Mouse (Mus musculus): ENCODE data around the gene Caln1.
"Not testable (repeated sequence)": the region's sequence is repeated elsewhere in the genome, so short reads cannot be mapped to it uniquely, and the experiment has no call there.

Caln1 gene

DNA sequence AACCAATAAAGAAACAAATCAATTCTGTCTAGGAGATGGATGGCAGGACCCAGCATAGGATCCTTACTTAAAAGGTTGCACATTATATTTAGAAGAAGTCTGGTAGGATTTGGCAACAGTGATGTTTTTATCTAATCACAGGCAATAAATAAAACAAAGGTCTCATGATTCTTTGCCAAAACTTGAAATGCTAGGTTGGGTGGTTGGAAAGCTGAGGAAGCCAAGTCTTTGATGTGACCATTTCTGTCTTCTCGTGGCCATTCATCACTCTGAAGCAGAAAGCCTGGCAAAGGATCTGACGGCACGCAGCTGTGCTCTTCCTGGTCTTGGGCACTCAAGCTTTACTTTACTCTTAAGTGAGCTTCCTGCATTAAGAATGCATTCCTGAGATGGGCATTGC is 193.9 kb downstream of the Caln1 start:
- CTCF ChIA-PET, result no interaction called here

GRCm38 (mm10) chr5:130566002-130566401 is 196.7 kb downstream of the Caln1 start:
- CTCF ChIA-PET, result no interaction called here

DNA sequence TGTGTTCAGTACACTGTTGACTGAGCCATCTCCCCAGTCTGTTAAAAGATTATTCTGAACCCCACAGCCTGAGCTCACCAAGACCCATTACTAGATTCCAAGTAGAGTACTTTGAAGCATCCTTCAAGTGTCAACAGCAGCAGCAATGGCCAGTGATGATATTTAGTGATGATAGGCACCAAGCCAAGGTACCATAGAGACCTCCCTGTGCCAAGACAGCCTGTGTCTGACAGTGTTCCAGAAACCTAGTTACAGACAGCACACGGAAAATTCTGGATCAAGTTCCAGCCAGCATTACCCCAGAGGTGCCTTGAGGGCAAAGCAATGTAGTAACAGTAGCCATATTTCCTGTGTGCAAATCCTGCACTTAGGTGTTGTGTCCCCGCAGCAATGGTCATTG is 208.3 kb downstream of the Caln1 start:
- CTCF ChIA-PET, result no interaction called here

- CTCF ChIA-PET, result no interaction called here
These were observed 214.8 kb downstream of the Caln1 start for GRCm38 (mm10) chr5:130584042-130584441.

GRCm38 (mm10) chr5:130586257-130586656 is 217.0 kb downstream of the Caln1 start:
- CTCF ChIA-PET, result no interaction called here

- CTCF ChIA-PET, result no interaction called here
These were observed 227.3 kb downstream of the Caln1 start for GRCm38 (mm10) chr5:130596541-130596940.

- CTCF ChIA-PET, result no interaction called here
These were observed 244.4 kb downstream of the Caln1 start for GRCm38 (mm10) chr5:130613657-130614056.

DNA sequence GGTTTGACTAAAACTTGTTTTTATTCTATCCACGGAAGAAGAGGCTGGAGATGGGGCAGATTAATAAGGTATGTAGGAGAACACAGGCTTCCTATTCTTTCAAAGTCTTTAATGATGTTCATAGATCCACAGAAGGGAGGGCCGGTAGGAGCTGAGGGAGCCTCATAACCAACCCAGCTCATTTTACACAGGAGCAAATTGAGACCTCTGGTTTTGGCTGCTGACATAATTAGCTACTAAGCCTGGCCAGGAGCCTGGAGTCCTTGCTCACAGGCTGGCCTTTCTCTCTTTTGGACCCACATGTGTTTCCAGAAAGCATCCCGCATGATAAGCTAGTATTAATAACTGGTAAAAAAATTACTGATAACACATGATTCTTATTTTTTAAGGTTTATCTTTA is 245.0 kb downstream of the Caln1 start:
- CTCF ChIA-PET, result no interaction called here

- CTCF ChIA-PET, result no interaction called here
These were observed 250.8 kb downstream of the Caln1 start for GRCm38 (mm10) chr5:130620060-130620459.

- CTCF ChIA-PET, result no interaction called here
These were observed 254.0 kb downstream of the Caln1 start for GRCm38 (mm10) chr5:130623206-130623605.

DNA sequence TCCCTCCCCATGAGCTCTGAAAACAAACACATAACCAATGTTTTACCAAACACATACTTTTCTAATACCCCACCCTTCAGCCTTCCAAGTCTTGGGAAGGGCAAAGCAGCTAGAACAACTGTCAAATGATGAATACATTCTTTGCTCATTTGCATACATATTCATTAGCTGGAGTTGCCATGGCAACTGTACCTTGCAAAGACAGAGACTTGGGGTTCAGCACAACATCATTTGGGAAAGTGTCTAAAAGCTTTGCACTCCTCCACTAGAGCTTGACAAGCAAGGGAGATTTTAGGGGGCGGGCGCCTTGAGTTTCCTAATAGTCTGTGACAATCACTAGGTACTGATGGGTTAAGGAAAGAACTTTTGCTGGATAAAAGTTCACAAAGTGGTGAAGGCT is 258.5 kb downstream of the Caln1 start:
- CTCF ChIA-PET, result no interaction called here

- CTCF ChIA-PET, result no interaction called here
These were observed 266.1 kb downstream of the Caln1 start for GRCm38 (mm10) chr5:130635397-130635796.

DNA sequence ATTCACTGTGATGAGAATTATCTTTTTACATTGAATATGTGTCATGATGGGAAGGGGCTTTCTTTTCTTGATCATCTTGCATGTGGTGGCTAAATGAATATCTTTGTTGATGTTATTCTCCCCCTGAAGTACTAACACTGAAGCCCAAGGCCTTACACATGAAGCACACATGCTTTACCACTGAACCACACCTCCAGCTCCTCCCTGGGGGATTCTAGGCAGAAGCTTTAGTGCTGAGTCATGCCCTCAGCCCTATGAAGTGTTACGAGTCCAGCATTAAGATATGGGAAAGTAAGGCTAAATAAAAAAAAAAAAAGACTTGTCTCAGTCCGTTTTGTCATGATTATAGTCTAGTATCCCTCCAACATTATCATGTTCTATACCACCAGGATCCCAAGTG is 272.6 kb downstream of the Caln1 start:
- CTCF ChIA-PET, result no interaction called here

DNA sequence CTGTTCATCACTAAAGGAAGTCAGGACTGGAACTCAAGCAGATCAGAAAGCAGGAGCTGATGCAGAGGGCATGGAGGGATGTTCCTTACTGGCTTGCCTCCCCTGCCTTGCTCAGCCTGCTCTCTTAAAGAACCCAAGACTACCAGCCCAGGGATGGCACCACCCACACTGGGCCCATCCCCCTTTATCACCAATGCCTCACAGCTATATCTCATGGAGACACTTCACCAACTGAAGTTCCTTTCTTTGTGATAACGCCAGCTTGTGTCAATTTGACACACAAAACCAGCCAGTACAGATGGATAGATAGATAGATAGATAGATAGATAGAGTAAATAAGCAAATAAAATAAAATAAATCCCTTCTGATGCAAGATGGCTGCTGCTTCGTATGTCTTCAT is 276.9 kb downstream of the Caln1 start:
- CTCF ChIA-PET, result not testable (repeated sequence)

DNA sequence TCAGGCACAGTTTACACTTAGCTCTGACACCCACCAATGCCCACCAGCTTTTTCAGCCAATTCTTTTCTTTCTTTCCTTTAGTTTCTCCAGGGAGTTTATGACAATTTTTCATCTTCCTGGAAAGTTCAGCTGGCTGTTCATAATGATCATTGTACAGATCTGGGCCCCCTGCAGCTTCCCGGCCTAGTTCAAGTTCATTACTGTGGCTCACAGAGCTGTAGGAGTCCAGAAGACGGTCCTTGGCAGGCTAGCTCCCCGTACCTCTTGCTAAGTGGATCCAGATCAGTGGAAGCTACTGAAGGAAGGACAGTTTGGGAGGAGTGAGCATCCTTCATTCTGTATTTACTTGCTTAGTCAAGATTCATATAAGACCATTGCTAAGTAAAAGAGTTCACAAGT is 288.9 kb downstream of the Caln1 start:
- CTCF ChIA-PET, result no interaction called here

DNA sequence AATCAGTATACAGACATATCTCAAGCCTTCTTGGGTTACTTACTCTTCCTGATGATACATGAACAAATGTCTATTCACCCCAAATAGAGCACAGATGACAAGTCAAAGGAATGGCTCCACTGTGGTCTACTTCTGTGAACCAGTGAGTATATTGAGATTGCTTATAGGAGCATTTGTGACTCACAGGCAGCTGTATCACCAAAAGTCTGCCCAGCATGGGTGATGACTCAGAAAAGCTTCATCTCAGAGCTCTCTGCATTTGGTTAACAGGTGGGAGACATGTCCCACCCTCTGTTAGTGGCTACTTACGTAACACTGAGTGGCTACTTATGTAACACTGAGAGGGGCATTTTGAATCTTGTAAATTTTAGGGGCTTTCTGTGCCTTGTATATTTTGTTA is 296.8 kb downstream of the Caln1 start:
- CTCF ChIA-PET, result no interaction called here

DNA sequence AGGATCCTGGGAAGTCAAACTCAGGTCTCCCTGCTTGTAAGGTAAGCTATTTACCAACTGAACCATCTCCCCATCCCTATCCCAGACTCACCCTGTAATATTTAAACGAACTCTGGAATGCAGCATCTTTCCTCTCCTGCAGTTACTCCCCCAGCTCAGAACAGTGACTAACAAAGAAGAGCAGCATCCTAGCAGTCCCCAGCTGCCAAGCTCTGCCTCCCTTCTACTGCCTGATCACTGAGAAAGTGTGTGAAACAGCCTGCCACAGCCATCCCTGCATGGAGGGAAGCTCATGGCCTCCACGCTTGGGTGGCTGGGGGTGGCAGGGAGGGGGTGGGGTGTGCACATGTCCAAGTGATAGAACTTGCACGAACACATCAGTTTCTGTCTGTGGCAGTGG is 303.3 kb downstream of the Caln1 start:
- CTCF ChIA-PET, result no interaction called here

GRCm38 (mm10) chr5:130673092-130673491 is 303.8 kb downstream of the Caln1 start:
- CTCF ChIA-PET, result no interaction called here

DNA sequence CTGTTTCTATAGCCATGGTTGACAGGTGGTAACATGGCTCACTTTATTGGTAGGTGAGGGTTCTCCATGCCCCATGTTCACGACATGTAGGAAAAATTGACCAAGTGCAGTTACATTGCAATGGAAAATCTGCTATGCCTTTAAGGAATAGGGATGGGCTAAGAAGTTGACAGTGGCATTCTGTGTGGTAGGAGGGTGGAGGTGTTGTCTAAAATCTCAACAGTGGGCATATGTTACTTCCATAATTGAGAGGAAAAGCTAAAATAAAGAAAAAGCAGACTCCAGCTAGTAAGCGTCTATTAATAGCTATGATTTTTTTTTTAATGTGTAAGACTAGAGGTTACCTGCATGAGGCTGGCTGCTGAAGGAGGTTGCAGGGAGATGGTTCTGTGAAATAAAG is 308.6 kb downstream of the Caln1 start:
- CTCF ChIA-PET, result no interaction called here

- CTCF ChIA-PET, result no interaction called here
These were observed 316.8 kb downstream of the Caln1 start for GRCm38 (mm10) chr5:130685911-130686658.

DNA sequence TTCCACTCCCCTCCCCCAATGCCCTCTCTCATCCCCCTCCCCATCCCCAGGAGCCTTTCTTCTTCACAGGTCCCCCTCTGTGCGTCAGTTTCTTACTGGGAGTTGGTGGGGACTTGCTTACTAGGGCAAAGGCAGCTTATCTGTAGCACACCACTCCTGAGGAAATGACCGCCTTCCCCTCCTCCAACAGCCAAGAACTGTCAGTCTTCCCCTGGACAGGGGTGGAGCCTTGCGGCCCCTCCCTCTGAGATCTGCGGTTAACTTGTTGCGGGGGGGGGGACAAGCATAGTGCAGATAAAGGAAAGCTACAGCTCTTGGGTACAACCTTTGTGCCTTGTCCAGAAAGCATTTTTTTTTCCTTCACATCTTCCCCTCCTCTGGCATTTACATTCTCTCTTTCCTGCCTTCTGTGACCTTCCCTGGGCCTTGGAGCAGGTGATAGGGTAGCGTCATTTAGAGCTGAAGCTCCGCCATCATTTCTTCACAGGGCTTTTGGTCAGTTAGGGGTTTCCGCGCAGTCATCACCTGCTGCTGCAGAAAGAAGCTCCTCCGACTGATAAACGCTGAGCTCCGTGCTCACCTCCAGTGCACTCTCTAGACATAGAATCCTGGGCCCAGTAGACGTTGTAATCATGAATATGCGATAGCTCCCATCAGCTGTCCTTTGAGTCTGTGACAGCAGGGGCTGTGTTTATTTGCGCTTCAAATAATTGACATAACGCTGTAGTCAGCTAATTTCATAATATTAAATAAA is 319.3 kb downstream of the Caln1 start:
- CTCF ChIA-PET, result interaction anchor here (0.7 kb wide), 1 partner anchor 1073 kb away, joined by 3 read pairs; no protein-coding TSS in a partner anchor

GRCm38 (mm10) chr5:130691349-130691748 is 322.1 kb downstream of the Caln1 start:
- CTCF ChIA-PET, result no interaction called here

GRCm38 (mm10) chr5:130699476-130699875 is 330.2 kb downstream of the Caln1 start:
- CTCF ChIA-PET, result no interaction called here

DNA sequence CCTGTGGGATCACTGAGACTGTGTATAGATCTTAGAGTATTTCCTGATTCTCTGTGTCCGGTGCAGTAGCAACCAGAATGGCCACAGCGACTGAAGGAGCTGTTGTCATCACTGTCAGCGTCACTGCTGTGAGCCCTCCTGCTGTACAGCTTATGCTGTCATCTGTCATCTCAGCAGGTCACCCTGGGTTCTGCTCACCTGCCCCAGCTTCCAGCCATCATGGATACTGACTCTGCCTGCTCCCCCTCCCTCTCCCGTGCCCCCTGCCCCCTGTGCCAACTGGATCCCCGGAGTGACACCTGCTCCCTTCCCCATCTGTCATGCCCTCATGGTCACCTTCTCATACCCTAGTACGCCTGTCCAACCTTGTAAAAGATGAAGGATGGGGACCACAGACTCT is 332.5 kb downstream of the Caln1 start:
- CTCF ChIA-PET, result interaction anchor here (0.7 kb wide), 1 partner anchor 20 kb away, joined by 3 read pairs; no protein-coding TSS in a partner anchor
